Mouse (Mus musculus) neural tube, embryonic 10.5 days (tissue): ENCODE data around the gene Ssc4d.

Source experiments
- DNase-seq: peaks from one replicate; pipeline ENCODE4 v3.0.0-alpha.2; 2017; ENCODE audit warnings: low spot score; ENCODE audit errors: extremely low spot score

The Ssc4d gene

GRCm38 (mm10) chr5:135974365-135974764 lies at the start of gene Ssc4d:
Ssc4d (minus strand) TSS chr5:135974531.
- DNase-seq: no peak

DNA sequence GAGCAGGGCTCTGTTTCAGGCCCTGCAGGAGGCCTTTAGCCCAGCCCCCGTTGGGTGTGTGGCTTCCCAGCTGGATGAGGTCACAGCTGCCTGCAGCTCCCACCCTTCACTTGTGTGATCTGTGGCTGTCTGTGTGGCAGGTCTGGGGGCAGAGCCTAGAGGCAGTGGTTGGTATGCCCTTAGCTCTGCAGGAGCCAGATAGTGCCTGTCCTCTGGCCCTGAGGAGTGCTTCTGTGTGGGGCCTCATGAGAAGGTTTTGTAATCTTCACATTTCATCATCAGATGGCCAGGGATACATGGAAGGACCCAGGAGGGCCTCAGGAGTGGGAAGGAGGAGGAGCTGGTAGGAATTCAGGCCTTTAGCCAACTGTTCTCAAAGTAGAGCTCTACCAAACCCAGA lies 45.6 kb upstream of the Ssc4d start:
- DNase-seq: no peak

- DNase-seq: no peak
Observed at GRCm38 (mm10) chr5:136018726-136019125, 44.4 kb upstream of the Ssc4d start.

- DNase-seq: no peak
Observed at GRCm38 (mm10) chr5:136017262-136017661, 42.9 kb upstream of the Ssc4d start.

- DNase-seq: no peak
Observed at GRCm38 (mm10) chr5:136016014-136016876, 41.9 kb upstream of the Ssc4d start.

- no peak for DNase-seq
Observed at GRCm38 (mm10) chr5:136015586-136015985, 41.3 kb upstream of the Ssc4d start.

- DNase-seq: no peak
Observed at GRCm38 (mm10) chr5:136014877-136015276, 40.5 kb upstream of the Ssc4d start.

DNA sequence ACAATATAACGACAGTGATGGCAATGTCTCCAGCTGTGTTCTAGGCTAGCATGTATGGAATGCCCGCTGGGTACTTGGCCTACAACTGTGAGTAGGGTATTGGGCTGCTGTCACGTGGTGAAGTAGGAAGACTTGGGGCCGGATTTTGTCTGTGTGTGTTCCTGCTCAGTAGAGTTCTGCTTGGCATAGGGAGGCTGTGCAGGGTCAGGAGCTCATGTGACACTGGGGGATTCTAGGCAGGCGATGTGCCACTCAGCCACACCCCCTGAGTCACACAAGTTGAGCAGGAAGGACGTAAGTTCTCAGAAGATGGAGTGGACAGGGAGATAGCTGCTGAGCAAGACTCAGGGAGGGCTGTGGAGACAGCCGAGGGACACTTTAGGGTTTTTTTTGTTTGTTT lies 33.4 kb upstream of the Ssc4d start:
- no peak for DNase-seq

GRCm38 (mm10) chr5:136004537-136004936 lies 30.2 kb upstream of the Ssc4d start:
- DNase-seq: no peak

- no peak for DNase-seq
Observed at GRCm38 (mm10) chr5:136002751-136003151, 28.4 kb upstream of the Ssc4d start.

DNA sequence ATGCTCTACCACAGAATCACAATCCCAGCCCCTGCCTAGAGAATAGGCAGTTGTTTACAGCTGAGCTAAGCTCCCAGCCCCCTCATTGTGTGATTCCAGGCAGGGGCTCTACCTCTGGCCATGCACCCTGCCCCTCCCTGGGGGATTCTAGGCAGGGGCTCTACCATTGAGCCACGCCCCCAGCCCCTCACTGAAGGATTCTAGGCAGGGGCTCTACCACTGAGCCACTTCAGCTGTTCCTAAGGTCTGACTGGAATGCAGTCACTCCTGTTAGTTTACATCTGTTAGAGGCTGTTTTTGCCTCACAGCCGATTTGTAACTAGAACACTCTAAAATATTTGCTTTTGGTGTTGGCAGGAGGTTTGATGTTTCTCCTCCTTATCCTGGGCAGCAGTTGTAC lies 28.0 kb upstream of the Ssc4d start:
- no peak for DNase-seq

GRCm38 (mm10) chr5:136001222-136001621 lies 26.9 kb upstream of the Ssc4d start:
- no peak for DNase-seq

DNA sequence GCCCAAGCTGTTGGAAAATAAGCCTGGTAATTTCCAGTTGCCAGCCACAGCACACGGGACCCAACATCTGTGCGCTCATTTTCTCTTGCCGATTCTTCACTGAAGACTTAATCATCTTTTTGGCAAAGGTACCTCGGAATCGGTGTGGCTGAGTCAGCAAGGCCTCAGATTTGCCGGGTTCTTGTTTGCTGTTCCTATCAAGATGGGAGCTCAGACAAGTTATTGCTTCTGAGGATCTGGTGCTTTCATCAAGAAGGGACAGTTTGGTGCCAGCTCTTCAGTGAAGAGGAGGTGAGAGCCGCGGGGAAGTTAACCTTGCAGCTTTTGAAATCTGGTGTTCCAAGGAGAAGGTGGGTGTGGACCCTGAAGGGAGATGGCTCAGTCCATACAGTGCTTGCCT lies 21.8 kb upstream of the Ssc4d start:
- DNase-seq: no peak

DNA sequence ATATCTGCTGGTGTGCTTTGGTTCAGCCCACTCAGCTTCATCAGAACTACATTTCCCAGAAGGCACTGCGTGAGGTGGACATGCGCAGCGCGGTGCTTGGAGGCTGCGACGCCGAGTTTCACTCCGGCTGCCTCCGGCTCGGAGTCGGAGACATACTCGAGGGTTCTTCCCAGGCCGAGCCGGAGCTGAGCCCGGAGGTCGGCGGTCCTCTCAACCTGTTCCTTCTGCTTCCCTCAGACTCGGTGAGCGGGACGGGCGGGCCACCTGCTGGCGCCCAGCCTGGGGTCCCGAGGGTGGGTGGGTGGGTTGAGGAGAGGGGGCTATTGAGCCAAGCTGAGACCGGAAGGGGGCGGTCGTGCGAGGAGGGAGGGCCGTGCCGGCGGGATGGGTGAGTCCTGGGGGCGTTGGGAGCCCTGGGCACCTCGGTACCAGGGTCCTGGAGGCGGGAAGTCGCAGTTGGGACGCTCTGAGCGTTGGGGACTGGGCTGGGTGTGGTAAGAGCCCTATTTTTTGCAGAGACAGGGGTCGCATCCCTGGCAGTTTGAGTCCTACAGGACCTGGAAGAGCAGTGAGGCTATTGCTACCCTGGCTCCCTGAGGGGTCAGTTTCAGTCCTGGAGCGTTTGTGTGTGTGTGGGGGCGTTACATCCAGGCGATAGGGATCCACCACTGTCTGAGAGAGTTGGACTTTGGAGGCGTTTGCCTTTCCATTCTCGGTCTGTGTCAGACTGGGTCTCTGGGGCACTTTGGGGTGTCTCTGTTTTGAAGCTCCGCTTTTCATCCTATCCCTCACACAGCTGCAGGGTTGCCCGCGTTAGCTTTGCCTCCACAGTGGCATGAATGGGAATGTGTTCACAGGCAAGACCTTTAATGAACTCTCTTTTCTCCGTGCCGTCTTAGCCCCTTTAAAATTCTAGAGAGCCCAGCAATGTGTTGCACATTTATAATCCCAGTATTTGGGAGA lies 20.7 kb upstream of the Ssc4d start, which contains the start of gene Dtx2:
TSS of gene Dtx2 (plus strand) at position 76 of the 963 bp plus-strand sequence.
- DNase-seq: peak; percentile 87

GRCm38 (mm10) chr5:135994335-135994724 lies 20.0 kb upstream of the Ssc4d start:
- DNase-seq: no peak

- DNase-seq: no peak
Observed at GRCm38 (mm10) chr5:135993381-135993965, 19.1 kb upstream of the Ssc4d start.

DNA sequence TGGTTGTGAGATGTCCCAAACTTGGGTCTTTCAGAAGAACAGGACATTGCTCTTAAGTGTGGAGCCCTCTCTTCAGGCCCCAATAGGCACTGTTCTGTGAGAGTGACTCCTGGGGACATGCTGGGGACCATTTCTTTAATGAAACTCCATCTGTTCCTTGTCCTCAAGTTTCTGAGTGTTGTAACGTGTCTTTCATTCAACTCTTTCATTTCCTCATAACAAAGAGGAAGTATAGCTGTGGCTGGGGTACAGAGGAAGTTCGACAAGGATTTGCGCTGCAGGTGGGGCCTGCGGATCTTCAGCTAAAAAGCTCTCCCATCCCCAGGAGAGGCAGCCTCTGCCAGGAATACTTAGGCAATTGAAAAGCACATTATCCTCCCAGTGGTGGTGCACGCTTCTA lies 16.3 kb upstream of the Ssc4d start:
- no peak for DNase-seq

GRCm38 (mm10) chr5:135987248-135987647 lies 12.9 kb upstream of the Ssc4d start:
- no peak for DNase-seq

DNA sequence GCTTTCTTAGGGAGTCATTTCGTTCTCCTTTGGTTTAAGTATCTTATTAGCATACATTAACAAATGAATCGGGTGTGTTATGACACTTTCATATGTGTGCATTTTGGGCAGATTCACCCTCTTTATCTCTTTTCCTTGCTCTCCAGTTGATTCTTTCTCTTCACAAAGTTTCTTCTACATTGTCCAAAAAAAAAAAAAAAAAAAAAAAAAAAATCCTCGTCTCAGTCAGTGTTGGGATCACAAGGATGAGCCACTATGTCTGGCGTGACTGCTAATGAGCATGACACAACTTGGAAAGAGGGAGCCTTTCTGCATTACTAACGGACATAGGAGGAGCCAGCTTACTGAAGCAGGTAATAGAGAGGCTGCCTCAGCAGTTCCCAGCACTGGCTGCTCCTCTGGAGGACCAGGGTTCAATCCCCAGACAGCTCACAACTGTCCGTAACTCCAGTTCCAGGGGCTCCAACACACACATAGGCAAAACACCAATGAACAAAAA lies 10.3 kb upstream of the Ssc4d start:
- no peak for DNase-seq

DNA sequence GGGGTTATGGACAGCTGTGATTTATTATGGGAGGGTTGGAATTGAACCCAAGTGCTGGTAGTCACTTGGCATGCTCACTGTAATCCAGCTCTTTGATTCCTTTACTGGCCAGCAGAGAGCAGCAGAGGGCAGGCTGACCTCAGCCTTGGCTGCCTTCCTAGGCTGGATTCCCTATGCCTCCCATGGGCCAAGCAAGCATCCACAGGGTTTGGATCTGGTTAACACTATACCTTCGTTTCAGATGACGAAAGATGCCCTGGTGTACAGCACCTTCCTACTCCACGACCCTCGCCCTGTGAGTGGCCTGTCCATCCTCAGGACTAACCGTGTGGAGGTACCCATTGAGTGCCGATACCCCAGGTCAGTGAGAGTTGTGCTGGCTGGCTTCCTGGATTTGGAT lies 8.1 kb upstream of the Ssc4d start:
- DNase-seq: peak; percentile 66

- no peak for DNase-seq
Observed at GRCm38 (mm10) chr5:135979904-135980303, 5.6 kb upstream of the Ssc4d start, which contains the start of gene Zp3. Zp3 (plus strand) TSS chr5:135980099.
